Mouse (Mus musculus) left cerebral cortex, adult 8-10 months (tissue): ENCODE data around the gene Anks1. TPM values are rescaled to one million over a fixed set of nuclear protein-coding genes. Genes with fewer than 3 reads are reported as not detected.

Experiments used
- DNase-seq, 2 experiments: peaks; one replicate each; pipeline ENCODE4 v3.0.0; 2022; ENCODE audit warnings: low spot score in 2 of 2
- total RNA-seq, 4 experiments: library from RNA; stranded (reverse); gene quantifications; 2 replicates each; pipeline ENCODE4 v1.2.4; 2022

Anks1 gene
- total RNA-seq, 4 experiments from 2014 or later = 36.3 to 39.2 (median 38.0) TPM

- DNase-seq = no peak
These were observed 109.7 kb downstream of the Anks1 start for GRCm38 (mm10) chr17:28018776-28019175.

- DNase-seq = no peak
These were observed 110.9 kb downstream of the Anks1 start for GRCm38 (mm10) chr17:28019785-28020696.

- DNase-seq = no peak
These were observed 112.8 kb downstream of the Anks1 start for GRCm38 (mm10) chr17:28021911-28022310.

DNA sequence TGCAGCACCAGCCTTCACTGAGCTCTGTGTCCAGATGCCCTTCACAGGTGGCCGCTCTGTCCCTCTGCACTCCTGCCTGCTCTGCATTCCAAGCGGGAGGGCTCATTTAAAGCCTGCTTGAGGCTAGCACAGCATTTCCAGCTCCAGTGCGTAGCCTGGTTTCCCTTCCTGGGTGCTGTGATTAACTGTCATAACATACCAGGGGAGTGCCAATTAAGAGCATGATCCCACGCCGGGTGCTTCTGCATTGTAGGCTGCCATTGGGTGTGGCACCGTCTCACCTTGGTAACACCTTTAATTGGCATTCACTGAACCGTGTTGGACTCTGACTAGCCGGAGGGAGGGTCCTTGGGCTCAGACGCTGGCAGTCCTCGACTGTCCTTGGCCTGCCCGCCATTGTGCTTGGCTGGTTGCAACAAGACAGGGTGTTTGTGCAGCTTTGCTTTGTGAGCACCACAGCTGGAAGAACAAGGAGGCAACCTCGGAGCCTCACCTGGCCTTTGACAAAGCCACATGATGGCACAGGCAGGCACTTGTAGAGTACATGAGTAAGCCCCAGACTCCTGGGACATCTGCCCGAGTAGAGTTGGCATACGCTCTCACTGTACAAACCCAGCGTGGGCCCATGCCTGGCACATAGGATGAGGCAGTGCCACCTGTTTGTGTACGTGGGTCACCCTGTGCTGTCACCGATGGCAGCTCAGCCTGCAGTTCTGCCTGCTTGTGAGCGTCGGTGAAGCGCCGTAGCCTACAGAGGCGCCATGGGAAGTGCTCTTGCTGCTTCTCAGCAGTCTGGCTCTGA is 113.9 kb downstream of the Anks1 start:
- DNase-seq = peak in 1 of 2 experiments; percentile 77

- no peak for DNase-seq
These were observed 116.4 kb downstream of the Anks1 start for GRCm38 (mm10) chr17:28025541-28025961.

- no peak for DNase-seq
These were observed 117.2 kb downstream of the Anks1 start for GRCm38 (mm10) chr17:28026111-28026872.

- no peak for DNase-seq
These were observed 118.1 kb downstream of the Anks1 start for GRCm38 (mm10) chr17:28027197-28027596.

GRCm38 (mm10) chr17:28028236-28028635 is 119.1 kb downstream of the Anks1 start:
- DNase-seq = no peak

DNA sequence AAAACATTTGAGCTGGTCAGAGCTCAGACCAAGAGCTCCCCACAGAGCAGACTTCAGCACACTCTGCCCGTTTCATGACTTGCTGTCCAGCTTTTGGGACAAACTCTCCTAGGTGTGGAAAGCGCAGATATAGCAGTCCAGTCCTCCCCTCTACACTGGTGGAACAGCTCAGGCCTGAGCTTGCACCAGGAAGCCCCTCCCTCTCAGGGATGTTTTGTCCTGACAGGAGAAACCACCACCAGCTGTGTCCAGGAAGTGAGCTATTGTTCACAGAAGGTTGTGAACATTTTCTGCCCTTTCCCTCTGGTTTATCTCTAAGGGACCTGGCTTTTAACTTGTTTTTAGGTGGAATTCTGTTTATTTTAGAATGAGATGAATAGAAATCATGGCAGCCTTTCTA is 120.2 kb downstream of the Anks1 start:
- DNase-seq = no peak

DNA sequence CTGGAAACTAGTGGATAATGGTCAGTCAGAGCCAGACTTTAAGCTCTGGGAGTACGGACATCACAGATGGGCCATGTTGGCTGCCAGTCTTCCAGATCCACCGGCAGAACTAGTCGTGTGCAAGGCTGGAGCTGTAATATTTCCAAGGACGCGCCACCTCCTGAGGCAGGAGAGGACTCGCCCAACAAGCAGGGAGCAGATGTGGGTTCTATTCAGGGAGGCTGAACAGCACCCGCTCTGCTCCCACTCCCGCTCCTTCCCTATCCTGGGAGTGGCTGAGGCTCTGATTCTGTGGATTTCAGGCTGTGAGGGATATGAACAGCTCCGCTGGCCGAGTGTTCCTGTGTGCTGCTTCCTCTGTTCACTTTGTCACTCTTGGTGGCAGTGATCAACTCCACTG is 121.3 kb downstream of the Anks1 start:
- peak in 1 of 2 experiments; percentile 77 for DNase-seq

GRCm38 (mm10) chr17:28031281-28031941 is 122.3 kb downstream of the Anks1 start:
- DNase-seq = no peak

DNA sequence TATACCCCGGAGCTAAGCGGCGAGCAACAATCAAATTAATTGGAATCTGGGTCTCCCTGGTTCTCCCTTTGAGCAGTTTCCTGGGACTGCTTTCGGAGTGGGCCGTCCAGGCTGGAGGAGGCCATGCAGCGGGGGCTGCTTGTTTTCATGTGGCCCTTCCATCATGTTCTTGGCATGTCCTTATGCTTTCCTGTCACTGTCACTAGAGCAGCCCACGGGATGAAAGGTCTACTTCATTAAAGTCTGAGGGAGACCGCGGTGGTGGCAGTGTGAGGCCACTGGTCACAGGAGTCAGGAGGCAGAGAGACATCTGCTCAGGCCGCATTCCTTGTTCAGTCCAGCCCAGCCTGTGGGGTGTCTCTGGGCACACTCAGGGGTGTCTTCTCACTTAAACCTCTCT is 123.1 kb downstream of the Anks1 start:
- no peak for DNase-seq

GRCm38 (mm10) chr17:28033046-28033580 is 124.0 kb downstream of the Anks1 start:
- DNase-seq = no peak

- no peak for DNase-seq
These were observed 125.9 kb downstream of the Anks1 start for GRCm38 (mm10) chr17:28034986-28035385.

DNA sequence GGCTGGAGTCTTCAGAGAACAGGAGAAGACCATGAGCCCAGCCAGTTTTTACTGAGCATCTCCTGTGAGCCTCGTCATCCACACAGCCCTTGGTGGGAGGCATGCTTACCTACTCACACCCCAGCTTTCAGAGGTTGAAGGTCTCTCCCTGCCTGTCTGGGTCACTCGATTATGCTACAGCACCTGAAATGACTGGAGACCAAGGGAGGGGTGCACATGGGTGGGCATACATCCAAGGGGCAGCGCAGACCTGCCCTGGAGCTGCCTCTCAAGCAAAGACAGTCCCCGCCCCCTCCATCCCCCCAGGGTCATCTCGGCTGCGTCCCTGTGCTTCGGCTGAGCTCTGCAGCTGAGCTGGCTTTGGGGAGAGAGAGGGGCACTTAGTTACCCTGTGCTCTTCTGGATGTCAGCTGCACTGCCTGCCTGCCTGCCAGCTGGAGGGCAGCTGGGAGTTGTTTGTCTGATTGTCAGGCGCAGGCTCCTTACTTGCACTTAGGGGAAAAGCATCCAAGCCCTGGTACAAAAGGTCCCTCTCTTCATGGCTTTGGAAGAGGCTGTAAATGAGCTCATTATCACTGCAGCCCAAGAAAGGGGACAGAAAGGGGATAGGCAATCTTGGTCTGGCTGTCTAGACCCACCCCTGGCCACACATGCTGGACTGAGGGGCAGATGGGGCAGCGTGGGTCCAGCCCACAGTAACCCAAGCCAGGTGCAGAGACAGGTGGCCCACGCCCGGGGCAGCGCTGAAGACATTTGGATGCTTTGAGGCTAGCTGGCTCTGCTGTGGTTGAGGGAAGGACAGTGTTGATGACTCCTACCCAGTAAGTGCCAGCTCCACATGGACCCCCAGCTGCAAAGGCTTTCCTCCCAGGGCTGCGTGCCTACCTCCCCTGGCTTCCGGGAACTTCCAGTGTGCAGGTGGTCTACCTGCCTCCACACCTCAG is 128.0 kb downstream of the Anks1 start:
- DNase-seq = peak in 1 of 2 experiments; percentile 56

- DNase-seq = no peak
These were observed 131.5 kb downstream of the Anks1 start for GRCm38 (mm10) chr17:28040620-28041019.

GRCm38 (mm10) chr17:28041298-28041697 is 132.2 kb downstream of the Anks1 start:
- DNase-seq = no peak

- peak in 1 of 2 experiments; percentile 63 for DNase-seq
These were observed 133.2 kb downstream of the Anks1 start for GRCm38 (mm10) chr17:28042299-28042771.

DNA sequence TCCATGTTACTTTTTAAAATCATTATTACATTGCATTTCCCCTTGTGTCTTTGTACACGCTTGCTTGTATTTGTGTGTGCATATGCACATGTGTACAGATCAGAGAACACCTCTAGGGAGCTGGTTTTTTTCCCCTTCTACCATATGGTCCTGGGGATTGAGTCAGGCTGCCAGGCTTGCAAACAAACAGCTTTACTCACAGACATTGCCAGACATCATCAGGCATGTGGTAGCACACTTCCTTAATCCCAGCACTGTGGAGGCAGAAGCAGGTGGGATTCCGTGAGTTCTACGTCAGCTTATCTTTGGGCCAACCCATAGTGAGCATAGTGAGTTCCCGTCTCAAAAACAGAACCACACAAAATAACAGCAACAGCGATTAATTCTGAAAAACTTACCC is 137.9 kb downstream of the Anks1 start:
- no peak for DNase-seq
